Mouse (Mus musculus) hindbrain, embryonic 15.5 days (tissue): Measurements from ENCODE around the gene Arl9. TPM values are rescaled to one million over a fixed set of nuclear protein-coding genes. Genes with fewer than 3 reads are reported as not detected.

Source experiments
- ATAC-seq: fragments of 200-750 bp; cut with Nextera tagmentation; 2 replicates; pipeline ENCODE4 v1.8.0; 2017; ENCODE audit warnings: low read depth, moderate number of reproducible peaks, moderate TSS enrichment; ENCODE audit not compliant: low FRiP score
- H3K27ac ChIP-seq: fragments of 300-500 bp; sonication (generic); replicated peaks from 2 replicates; pipeline ENCODE4 v1.5.1; 2015; ENCODE audit warnings: mild to moderate bottlenecking, inconsistent platforms
- H3K27me3 ChIP-seq: fragments of 300-500 bp; sonication (generic); 2 replicates; pipeline ENCODE4 v1.6.1; 2015; ENCODE audit warnings: control low read depth, inconsistent platforms
- H3K36me3 ChIP-seq: fragments of 300-500 bp; sonication (generic); 2 replicates; pipeline ENCODE4 v1.6.1; 2015; ENCODE audit warnings: control low read depth, inconsistent platforms
- H3K4me1 ChIP-seq: fragments of 300-500 bp; sonication (generic); replicated peaks from 2 replicates; pipeline ENCODE4 v1.6.1; 2015; ENCODE audit warnings: control low read depth, inconsistent platforms
- H3K4me2 ChIP-seq: fragments of 300-500 bp; sonication (generic); 2 replicates; pipeline ENCODE4 v1.6.1; 2015; ENCODE audit warnings: moderate library complexity, mild to moderate bottlenecking, inconsistent platforms
- H3K4me3 ChIP-seq: fragments of 300-500 bp; sonication (generic); 2 replicates; pipeline ENCODE4 v1.5.1; 2015; ENCODE audit warnings: mild to moderate bottlenecking, inconsistent platforms
- H3K9ac ChIP-seq: fragments of 300-500 bp; sonication (generic); 2 replicates; pipeline ENCODE4 v1.6.1; 2015; ENCODE audit warnings: inconsistent platforms
- H3K9me3 ChIP-seq: fragments of 300-500 bp; sonication (generic); 2 replicates; pipeline ENCODE4 v1.6.1; 2016; ENCODE audit warnings: control low read depth, inconsistent platforms
- WGBS: fragments of 180-500 bp; shearing (Covaris S2); methylation state at CpG from one replicate; pipeline ENCODE4 v1.1.7; 2015; 5-methylcytosine and 5-hydroxymethylcytosine counted together
- polyA plus RNA-seq: library from polyadenylated mRNA; unstranded; fragments of >200 nt; fragmentation: Nextera tagmentation; extraction: Ambion mirVana; gene quantifications from 2 replicates; pipeline ENCODE4 v1.2.1, GENCODE M21; 2015

Gene Arl9
- polyA plus RNA-seq, 1 experiment from 2014 or later, result not detected

GRCm38 (mm10) chr5:76975736-76976135, 28.1 kb upstream of the Arl9 start:
- peak overlapping the region; percentile 78 for H3K4me2 ChIP-seq
- H3K4me3 ChIP-seq, result peak overlapping the region; percentile 91

GRCm38 (mm10) chr5:76984015-76984414, 19.8 kb upstream of the Arl9 start:
- no peak overlapping the region for H3K9ac ChIP-seq
- no peaks in the 10 kb centered on the region for H3K27me3 ChIP-seq
- H3K36me3 ChIP-seq, result peaks cover 73% of the 10 kb centered on the region
- no peak overlapping the region for H3K4me3 ChIP-seq
- no peak overlapping the region for H3K27ac ChIP-seq
- ATAC-seq, result no peak
- no peaks in the 10 kb centered on the region for H3K4me1 ChIP-seq
- H3K9me3 ChIP-seq, result no peaks in the 10 kb centered on the region
- 92% methylated on average over 11 of the region's 11 CpGs for WGBS
- H3K4me2 ChIP-seq, result no peak overlapping the region

More at GRCm38 (mm10) chr5:76975736-76976135, 28.1 kb upstream of the Arl9 start:
- Histone ChIP-seq H3K27me3 (no peaks in the 10 kb centered on the region), H3K9me3 (no peaks in the 10 kb centered on the region), H3K9ac (peak overlapping the region; percentile 86), H3K4me1 (peaks cover 22% of the 10 kb centered on the region), H3K27ac (no peak overlapping the region), H3K36me3 (peaks cover 24% of the 10 kb centered on the region)
- ATAC-seq, result no peak
- WGBS, result 90% methylated on average over 8 of the region's 8 CpGs

DNA sequence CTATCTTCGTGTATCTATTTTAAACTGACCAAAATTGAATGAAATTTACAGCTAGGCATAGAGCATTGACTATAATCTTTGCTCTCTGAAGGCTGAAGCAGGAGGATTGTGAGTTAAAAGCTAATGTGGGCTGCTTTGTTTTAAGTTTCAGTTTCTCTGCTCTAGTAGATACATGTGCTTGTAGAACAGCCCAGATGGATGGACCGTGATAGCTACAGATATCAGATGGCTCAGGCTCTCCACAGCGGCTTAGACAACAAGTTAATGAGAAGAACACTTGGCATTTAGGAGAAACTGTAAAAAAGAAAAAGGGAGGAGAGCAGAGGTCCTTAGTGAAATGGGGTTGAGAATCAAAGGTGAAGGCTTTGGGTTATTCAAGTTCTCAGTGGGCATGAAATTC, 13.1 kb upstream of the Arl9 start:
- Histone ChIP-seq H3K27me3 (no peaks in the 10 kb centered on the region), H3K4me3 (no peak overlapping the region), H3K4me1 (no peaks in the 10 kb centered on the region), H3K9ac (no peak overlapping the region), H3K9me3 (no peaks in the 10 kb centered on the region), H3K4me2 (no peak overlapping the region), H3K27ac (no peak overlapping the region), H3K36me3 (peaks cover 77% of the 10 kb centered on the region)
- WGBS, result 96% methylated on average over 3 of the region's 3 CpGs
- no peak for ATAC-seq

- no peak overlapping the region for H3K4me3 ChIP-seq
- H3K27me3 ChIP-seq, result no peaks in the 10 kb centered on the region
- no peak for ATAC-seq
- H3K4me1 ChIP-seq, result no peaks in the 10 kb centered on the region
- no peak overlapping the region for H3K9ac ChIP-seq
- H3K36me3 ChIP-seq, result peaks cover 84% of the 10 kb centered on the region
- H3K9me3 ChIP-seq, result no peaks in the 10 kb centered on the region
- no peak overlapping the region for H3K27ac ChIP-seq
- WGBS, result 93% methylated on average over 5 of the region's 5 CpGs
- no peak overlapping the region for H3K4me2 ChIP-seq
These were observed 10.6 kb upstream of the Arl9 start for GRCm38 (mm10) chr5:76993174-76993814.

GRCm38 (mm10) chr5:76998416-76998815, 5.4 kb upstream of the Arl9 start:
- no peaks in the 10 kb centered on the region for H3K9me3 ChIP-seq
- H3K9ac ChIP-seq, result no peak overlapping the region
- H3K4me2 ChIP-seq, result no peak overlapping the region
- no peaks in the 10 kb centered on the region for H3K4me1 ChIP-seq
- peaks cover 63% of the 10 kb centered on the region for H3K36me3 ChIP-seq
- no peak overlapping the region for H3K27ac ChIP-seq
- no peak overlapping the region for H3K4me3 ChIP-seq
- 0 out of 2 replicates have a peak, but pooled peaks have one; percentile 59 for ATAC-seq
- no peaks in the 10 kb centered on the region for H3K27me3 ChIP-seq
- 54% methylated on average over 5 of the region's 5 CpGs for WGBS

- no peak overlapping the region for H3K9ac ChIP-seq
- no peak overlapping the region for H3K27ac ChIP-seq
- no peaks in the 10 kb centered on the region for H3K4me1 ChIP-seq
- H3K4me3 ChIP-seq, result no peak overlapping the region
- H3K36me3 ChIP-seq, result peaks cover 38% of the 10 kb centered on the region
- WGBS, result 94% methylated on average over 17 of the region's 17 CpGs
- ATAC-seq, result no peak
- H3K27me3 ChIP-seq, result no peaks in the 10 kb centered on the region
- no peak overlapping the region for H3K4me2 ChIP-seq
- H3K9me3 ChIP-seq, result no peaks in the 10 kb centered on the region
These were observed 2.7 kb upstream of the Arl9 start for GRCm38 (mm10) chr5:77001192-77001591.

DNA sequence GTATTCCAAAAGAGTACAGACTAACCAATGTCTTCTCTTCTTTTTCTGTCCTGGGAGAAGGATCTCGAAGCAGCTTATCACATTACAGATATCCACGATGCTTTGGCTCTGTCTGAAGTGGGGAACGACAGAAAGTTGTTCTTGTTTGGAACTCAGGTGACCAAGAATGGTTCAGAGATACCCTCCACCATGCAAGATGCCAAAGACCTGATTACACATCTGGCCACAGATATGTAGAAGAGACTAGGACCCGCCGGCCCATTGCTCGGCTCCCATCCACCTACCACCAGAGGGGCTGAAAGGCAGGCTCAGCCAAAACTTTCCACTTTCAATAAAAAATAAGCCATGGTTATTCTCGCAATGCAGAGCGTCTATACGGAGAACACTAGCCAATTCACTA, 6.5 kb downstream of the Arl9 start:
- Histone ChIP-seq H3K36me3 (no peaks in the 10 kb centered on the region), H3K4me3 (no peak overlapping the region), H3K9me3 (no peaks in the 10 kb centered on the region), H3K4me1 (no peaks in the 10 kb centered on the region), H3K9ac (no peak overlapping the region), H3K27ac (no peak overlapping the region), H3K27me3 (no peaks in the 10 kb centered on the region), H3K4me2 (no peak overlapping the region)
- no peak for ATAC-seq
- WGBS, result 91% methylated on average over 9 of the region's 9 CpGs

- Histone ChIP-seq H3K9me3 (no peaks in the 10 kb centered on the region), H3K36me3 (no peaks in the 10 kb centered on the region), H3K4me3 (no peak overlapping the region), H3K4me1 (no peaks in the 10 kb centered on the region), H3K9ac (no peak overlapping the region), H3K27me3 (no peaks in the 10 kb centered on the region), H3K4me2 (no peak overlapping the region), H3K27ac (no peak overlapping the region)
- no peak for ATAC-seq
- 71% methylated on average over 3 of the region's 3 CpGs for WGBS
These were observed 7.2 kb downstream of the Arl9 start for GRCm38 (mm10) chr5:77011082-77011481.

GRCm38 (mm10) chr5:77013171-77013570, 9.3 kb downstream of the Arl9 start:
- Histone ChIP-seq H3K36me3 (no peaks in the 10 kb centered on the region), H3K27ac (no peak overlapping the region), H3K27me3 (0 out of 2 replicates have a peak, but pooled peaks cover 3% of the 10 kb centered on the region), H3K4me3 (no peak overlapping the region), H3K9ac (no peak overlapping the region), H3K9me3 (no peaks in the 10 kb centered on the region), H3K4me2 (no peak overlapping the region), H3K4me1 (0 out of 2 replicates have a peak, but pooled peaks cover 3% of the 10 kb centered on the region)
- WGBS, result 83% methylated on average over 3 of the region's 3 CpGs
- ATAC-seq, result no peak

GRCm38 (mm10) chr5:77015544-77016482, 12.0 kb downstream of the Arl9 start, which contains the start of gene Thegl:
Gene Thegl, plus strand, starts transcription at chr5:77016023.
- H3K4me2 ChIP-seq, result peak within 1 kb of the TSS; percentile 91
- peak within 1 kb of the TSS; percentile 53 for H3K9ac ChIP-seq
- 12% methylated on average over 57 of the region's 57 CpGs for WGBS
- peak; percentile 98 for ATAC-seq
- H3K27me3 ChIP-seq, result 0 out of 2 replicates have a peak, but pooled peaks cover 3% of the 10 kb centered on the region
- H3K4me3 ChIP-seq, result peak within 1 kb of the TSS; percentile 67
- H3K36me3 ChIP-seq, result no peaks in the 10 kb centered on the region
- H3K27ac ChIP-seq, result no peak within 1 kb of the TSS
- 0 out of 2 replicates have a peak, but pooled peaks cover 3% of the 10 kb centered on the region for H3K4me1 ChIP-seq
- H3K9me3 ChIP-seq, result no peaks in the 10 kb centered on the region

DNA sequence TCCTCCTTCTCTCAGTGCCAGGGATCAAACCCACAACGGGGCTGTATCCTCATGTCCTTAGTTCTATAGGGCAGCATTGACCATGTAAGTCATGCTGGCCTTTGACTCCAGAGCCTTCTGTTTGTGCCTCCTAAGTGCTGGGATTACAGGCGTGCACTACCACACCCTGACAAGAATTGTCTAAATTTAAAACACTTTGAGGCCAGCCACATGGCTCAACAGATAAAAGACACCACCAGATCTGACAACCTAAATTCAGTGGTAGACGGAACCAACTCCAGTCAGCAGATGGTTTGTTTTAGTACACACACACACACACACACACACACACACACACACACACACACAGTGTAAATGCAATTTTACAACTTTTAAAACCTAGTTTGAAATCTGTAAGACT, 24.2 kb downstream of the Arl9 start:
- H3K9me3 ChIP-seq, result no peaks in the 10 kb centered on the region
- H3K27me3 ChIP-seq, result no peaks in the 10 kb centered on the region
- no peak for ATAC-seq
- H3K9ac ChIP-seq, result no peak overlapping the region
- 93% methylated on average over 3 of the region's 3 CpGs for WGBS
- H3K4me1 ChIP-seq, result no peaks in the 10 kb centered on the region
- no peaks in the 10 kb centered on the region for H3K36me3 ChIP-seq
- no peak overlapping the region for H3K27ac ChIP-seq
- no peak overlapping the region for H3K4me2 ChIP-seq
- no peak overlapping the region for H3K4me3 ChIP-seq

DNA sequence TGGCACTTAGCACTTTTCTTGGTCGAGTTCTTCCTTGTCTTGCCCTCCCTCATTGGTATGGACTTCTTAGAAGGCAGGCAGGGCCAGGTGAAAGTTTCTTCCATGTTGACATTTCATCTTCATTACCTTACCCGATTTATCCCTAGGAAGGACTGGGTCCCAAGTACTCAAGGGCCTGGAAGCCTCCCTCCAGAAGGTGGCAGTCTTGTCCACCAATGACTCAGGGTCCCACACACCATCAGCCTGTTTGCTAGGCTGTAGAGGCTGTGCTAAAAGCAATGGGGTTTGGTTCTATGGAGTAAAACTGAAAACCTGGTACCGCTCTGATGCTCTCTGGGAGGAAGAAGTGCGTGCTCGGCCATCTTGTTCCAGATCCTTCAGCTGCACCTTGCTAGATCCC, 25.9 kb downstream of the Arl9 start:
- Histone ChIP-seq H3K9me3 (no peaks in the 10 kb centered on the region), H3K4me2 (no peak overlapping the region), H3K36me3 (no peaks in the 10 kb centered on the region), H3K27ac (no peak overlapping the region), H3K4me1 (no peaks in the 10 kb centered on the region), H3K4me3 (no peak overlapping the region), H3K9ac (no peak overlapping the region), H3K27me3 (no peaks in the 10 kb centered on the region)
- ATAC-seq, result no peak
- WGBS, result 79% methylated on average over 5 of the region's 5 CpGs
